Mouse (Mus musculus): Measurements from ENCODE around the gene Cep350.

Cep350 gene

DNA sequence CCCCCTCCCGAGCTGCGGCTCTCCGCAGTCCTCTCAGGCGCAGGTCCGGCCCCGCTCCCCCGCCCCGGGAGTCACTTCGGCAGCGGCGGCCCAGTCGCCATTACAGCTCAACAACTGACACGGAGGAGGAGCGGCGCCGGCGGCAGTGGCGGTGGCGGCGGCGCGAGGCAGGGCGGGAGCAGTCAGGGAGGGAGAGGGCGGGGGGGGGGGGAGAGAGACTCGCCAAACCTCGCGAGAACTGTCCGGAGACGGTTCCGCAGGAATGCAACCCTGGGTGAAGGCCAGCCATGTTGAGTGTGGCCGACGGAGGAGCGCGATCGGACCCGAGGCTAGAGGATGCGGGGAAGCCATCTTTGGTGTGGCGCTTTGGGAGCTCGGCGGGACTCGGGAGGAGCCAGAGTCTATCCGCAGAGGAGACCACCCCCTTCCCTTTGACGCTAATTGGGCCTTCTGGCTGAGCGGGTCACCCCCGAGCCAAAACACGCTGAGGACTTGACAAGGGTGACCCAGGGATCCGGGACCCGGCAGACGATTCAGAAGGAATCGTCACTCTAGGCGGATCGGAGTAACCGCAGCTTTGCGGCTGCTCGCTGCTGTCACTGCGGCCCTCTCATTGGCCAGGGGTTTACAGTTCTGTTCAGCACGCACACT lies at the start of gene Cep350:
Cep350 (minus strand) TSS at position 188 of the 651 bp plus-strand sequence.
- TF ChIP-seq GATA4 (IDR thresholded peaks at IDR 0.05; ENCODE audit: insufficient replicate concordance, low read length), result no peak

DNA sequence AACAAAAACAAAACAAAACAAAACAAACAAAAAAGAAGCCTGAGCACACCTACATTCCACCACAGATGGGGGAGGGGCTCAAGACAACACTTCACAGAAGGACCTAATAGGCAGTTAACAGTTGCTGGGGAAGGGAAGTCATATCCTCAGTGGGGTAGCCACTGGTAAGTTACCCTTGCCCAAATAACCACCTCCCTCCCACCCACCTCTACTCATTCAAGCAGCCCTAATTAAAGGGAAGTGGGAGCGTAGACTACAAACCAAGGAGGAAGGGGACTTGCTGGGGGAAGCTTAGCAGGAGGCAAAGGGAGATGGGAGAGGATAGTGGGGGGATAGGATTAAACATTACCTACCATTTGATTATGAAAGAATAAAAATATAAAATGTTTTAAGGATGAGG lies 47.3 kb upstream of the Cep350 start:
- TF ChIP-seq GATA4 (IDR thresholded peaks at IDR 0.05; ENCODE audit: insufficient replicate concordance, low read length), result no peak

DNA sequence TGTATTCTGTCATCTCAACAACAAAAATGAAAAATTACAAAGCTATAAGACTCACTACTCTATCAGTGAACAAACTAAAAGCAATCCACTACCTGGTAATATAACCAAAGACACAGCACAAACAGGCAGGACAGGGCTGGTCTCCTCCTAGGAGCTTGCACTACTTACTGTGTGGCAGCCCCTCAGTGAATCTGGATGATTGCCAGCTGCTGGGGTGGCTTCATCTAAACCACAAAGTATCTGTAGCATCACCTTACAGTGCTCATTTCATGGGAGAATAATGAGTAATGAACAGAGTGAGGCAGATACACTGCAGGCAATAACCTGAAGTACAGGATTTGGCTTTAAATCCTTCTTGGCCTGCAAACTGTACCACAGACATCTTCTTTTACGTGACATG lies 46.7 kb upstream of the Cep350 start:
- no peak for TF ChIP-seq GATA4 (IDR thresholded peaks at IDR 0.05; ENCODE audit: insufficient replicate concordance, low read length)

DNA sequence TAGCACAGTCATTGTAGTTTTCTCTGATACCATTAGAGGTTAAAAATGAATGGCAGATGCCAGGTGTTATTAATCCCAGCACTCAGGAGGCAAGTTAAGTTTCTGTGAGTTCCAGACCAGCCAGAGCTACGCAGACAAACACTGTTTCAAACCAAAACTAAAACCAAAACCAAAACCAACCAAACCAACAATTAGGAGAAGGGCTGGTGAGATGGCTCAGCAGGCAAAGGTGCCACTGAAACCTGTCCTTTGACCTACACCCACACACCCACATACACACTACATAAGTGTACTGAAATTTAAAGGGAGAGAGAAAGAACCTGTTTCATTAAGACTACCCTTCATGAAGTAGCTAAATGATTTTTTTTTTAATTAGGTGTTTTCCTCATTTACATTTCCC lies 35.9 kb upstream of the Cep350 start:
- TF ChIP-seq GATA4 (IDR thresholded peaks at IDR 0.05; ENCODE audit: insufficient replicate concordance, low read length), result no peak

DNA sequence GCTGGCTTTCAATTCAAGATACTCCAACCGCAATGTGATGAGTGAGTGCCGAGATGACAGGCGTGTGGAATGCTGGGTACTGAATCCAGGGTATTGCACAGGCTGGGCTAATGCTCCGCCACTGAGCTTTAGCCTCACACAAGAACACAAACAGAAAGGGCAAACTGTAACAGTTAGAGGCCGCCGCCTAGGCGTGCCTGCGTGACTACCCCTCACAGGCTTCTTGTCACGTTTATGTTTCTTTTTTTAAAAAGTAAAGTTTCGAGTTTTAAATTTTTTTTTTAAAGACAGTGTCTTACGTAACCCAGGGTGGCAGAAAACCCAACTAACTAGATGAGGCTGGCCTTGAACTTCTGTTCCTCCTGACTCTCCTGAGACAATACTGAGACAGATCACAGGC lies 32.9 kb upstream of the Cep350 start:
- TF ChIP-seq GATA4 (IDR thresholded peaks at IDR 0.05; ENCODE audit: insufficient replicate concordance, low read length), result no peak

DNA sequence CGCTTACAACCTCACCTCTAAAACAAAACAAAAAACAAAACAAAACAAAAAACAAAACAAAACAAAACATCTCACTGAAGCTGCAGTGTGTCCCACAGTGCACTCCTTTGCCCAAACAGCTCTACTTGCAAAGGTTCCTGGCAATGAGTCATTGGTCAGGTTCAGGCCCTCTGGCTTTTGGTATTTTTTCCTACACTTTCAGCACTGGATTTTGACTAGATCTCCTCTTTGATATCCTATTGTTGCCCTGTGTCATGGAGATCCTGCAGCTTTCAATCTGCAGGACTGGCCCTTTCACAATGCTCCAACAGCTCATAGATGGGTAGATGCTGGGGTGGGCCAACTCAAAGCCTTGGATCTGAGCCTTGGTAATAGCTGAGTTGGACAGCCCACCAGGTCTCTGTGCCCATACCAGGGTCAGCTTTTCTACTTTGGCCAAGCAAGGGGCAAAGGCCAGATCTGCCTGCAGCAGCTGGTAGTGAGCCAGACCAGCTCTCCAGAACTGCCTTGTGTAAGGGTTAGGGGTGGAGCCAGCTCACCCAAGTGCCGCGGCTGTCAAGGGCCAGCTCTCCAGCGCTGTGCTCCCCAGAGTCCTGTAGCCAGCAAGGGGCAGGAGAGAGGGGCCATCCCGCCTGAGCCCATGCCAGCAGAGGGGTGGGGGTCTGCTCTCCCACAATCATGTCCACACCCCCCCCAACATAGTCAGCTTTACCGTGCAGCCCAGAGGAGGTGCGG lies 30.3 kb upstream of the Cep350 start:
- TF ChIP-seq GATA4 (IDR thresholded peaks at IDR 0.05; ENCODE audit: insufficient replicate concordance, low read length), result no peak

DNA sequence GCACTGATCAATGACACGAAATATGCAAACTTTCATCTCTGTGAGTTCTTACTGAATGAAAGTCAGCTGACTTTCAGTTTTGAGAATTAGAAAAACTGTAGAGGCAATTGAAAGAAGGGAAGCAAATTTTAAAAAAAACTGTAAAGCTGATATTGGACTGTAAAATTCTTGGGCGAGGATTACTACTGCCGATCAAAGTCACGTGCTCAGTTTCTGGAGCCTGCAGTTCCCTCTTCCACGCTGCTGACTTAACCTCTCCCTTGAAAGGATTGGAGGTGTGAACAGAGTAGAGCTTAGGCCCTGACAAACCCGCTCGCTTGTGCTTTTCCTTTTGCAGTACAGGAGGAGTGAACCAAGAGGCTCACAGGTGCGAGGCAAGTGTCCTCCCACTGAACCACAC lies 29.3 kb upstream of the Cep350 start:
- no peak for TF ChIP-seq GATA4 (IDR thresholded peaks at IDR 0.05; ENCODE audit: insufficient replicate concordance, low read length)

DNA sequence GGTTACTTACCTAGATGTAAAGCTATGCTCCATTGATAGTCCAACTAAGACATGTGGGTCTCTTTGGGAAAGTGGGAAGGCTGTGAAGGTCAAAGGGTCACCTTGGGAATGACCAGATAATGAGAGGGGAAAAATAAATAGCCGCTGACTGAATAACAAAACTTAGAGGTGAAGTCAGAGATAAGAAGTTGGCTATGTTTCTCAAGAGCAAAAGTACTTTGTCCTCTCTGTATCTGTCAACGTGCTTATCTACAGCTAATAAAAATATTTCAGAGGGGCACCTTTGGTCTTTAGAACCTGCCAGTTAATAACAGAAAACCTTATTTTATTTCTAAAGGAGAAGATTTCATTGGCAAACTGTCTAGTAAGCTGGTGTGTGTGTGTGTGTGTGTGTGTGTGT lies 22.6 kb upstream of the Cep350 start:
- TF ChIP-seq GATA4 (IDR thresholded peaks at IDR 0.05; ENCODE audit: insufficient replicate concordance, low read length), result 0 out of 2 replicates have a peak, but pooled peaks have one; percentile 48

DNA sequence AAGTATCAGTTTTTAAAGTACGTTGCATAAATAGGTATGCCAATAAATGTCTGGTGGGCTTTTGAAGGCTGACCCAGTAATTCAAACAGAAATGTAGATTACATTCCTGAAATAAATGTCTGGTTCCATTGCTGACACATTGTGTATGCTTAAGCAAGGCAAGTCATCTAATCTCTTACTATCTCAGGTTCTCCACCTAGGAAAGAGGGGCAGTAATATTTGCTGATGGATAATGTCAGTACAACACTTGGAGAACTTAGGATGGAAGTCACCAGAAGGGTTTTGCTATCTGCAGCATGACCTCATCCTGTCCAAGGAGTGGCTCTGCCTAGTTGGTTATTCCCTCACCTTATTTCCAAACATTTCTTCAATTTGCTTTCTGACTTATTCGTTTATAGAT lies 21.5 kb upstream of the Cep350 start:
- TF ChIP-seq GATA4 (IDR thresholded peaks at IDR 0.05; ENCODE audit: insufficient replicate concordance, low read length), result no peak

DNA sequence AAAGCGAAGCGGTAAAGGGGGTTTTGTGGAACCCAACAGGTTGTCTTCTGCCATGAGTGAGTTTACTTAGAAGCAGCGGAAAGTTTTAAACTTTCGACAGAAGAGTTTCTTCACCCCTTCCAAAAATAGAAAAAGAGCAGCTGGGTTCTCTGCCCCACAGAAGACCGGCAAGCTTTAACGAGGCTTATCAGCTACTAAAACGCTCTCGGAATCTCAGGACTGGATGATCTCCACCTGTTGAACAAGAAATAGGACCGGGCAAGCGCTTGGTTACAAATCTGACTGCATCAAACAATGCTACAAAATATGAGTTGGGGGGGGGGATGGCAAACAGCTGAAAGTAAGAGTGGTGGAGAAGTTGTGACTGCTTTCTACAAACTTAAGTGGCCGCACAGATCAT lies 17.3 kb upstream of the Cep350 start:
- TF ChIP-seq GATA4 (IDR thresholded peaks at IDR 0.05; ENCODE audit: insufficient replicate concordance, low read length), result no peak

DNA sequence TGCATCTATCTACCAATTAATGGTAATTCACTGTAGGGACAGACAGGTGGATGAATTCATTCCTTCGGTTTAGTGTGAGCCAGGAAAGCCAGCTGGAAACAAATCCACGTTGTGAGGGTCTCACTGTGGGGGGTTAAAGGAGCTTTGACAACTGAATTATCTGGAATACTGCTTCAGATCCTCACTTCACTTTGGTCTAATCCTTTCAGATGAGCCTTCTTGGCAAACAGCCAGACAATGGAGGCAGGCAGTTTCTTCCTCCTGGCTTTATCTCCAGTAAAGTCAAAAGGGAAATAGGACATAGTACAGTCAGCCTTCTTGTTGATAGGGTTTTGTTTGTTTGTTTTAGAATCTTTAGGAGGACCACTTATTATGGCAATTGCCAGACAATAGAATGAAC lies 16.3 kb upstream of the Cep350 start:
- no peak for TF ChIP-seq GATA4 (IDR thresholded peaks at IDR 0.05; ENCODE audit: insufficient replicate concordance, low read length)

DNA sequence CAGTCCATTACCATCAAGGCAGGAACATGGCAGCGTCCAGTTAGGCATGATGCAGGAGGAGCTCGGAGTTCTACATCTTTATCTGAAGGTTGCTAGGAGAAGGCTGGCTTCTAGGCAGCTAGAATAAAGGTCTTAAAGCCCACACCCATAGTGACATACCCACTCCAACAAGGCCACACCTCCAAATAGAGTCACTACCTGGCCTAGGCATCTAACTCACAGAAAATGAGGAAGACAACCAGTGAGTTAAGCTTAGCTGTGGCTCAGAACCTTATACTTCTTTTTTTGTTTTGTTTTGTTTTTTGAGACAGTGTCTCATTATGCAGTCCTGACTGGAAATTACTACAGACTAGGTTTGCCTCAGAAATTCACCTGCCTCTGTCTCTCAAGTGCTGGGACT lies 14.6 kb upstream of the Cep350 start:
- TF ChIP-seq GATA4 (IDR thresholded peaks at IDR 0.05; ENCODE audit: insufficient replicate concordance, low read length), result no peak

DNA sequence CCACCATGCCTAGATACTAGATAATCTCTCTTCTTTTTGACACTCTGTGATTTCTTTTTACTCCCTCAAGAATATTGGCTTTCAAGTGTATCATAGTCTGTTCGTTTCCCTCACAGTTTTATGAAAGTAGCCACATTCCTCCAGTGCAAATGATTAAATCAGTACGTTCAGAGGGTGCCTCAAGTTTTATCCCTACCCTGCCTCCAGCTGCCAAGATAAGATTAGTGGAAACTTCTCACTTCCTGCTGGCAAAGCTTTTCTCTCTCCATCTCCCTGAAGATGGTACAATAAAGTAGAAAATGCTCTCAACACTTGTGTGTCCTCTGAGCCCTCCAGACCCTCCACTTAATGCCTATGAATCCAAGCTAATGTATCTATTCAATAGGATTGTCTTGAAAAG lies 1.9 kb upstream of the Cep350 start:
- no peak for TF ChIP-seq GATA4 (IDR thresholded peaks at IDR 0.05; ENCODE audit: insufficient replicate concordance, low read length)

DNA sequence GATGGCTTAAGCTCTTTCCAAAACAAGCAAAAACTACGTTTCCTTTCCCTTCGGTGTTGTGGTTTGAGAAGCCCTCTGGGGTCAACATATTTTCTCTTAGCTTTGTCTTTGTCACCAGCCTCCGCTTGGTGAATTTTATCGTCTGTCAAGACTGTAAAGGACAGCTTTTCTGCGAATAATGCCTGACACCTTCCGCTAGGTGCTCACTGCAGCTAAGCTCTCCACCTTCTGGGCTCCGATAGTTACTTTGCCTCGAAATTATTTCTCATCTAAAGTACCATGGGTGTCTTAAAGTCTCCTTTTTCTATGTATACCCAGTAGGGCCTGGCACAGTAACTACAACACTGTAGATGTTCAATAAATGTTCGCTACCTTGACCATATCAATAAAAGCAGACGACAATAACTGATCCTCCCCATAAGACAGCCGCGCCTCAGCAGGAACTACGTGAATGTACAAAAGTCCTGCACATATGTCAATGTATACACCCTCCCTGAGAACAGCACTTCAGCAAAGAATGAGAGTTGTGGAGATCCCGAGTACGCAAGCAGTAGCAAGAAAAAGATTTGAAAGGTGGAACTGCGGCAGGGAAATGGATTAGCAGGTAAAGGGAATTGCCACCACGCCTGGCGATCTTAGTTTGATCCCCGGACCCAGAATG lies 794 bp upstream of the Cep350 start:
- no peak for TF ChIP-seq GATA4 (IDR thresholded peaks at IDR 0.05; ENCODE audit: insufficient replicate concordance, low read length)

DNA sequence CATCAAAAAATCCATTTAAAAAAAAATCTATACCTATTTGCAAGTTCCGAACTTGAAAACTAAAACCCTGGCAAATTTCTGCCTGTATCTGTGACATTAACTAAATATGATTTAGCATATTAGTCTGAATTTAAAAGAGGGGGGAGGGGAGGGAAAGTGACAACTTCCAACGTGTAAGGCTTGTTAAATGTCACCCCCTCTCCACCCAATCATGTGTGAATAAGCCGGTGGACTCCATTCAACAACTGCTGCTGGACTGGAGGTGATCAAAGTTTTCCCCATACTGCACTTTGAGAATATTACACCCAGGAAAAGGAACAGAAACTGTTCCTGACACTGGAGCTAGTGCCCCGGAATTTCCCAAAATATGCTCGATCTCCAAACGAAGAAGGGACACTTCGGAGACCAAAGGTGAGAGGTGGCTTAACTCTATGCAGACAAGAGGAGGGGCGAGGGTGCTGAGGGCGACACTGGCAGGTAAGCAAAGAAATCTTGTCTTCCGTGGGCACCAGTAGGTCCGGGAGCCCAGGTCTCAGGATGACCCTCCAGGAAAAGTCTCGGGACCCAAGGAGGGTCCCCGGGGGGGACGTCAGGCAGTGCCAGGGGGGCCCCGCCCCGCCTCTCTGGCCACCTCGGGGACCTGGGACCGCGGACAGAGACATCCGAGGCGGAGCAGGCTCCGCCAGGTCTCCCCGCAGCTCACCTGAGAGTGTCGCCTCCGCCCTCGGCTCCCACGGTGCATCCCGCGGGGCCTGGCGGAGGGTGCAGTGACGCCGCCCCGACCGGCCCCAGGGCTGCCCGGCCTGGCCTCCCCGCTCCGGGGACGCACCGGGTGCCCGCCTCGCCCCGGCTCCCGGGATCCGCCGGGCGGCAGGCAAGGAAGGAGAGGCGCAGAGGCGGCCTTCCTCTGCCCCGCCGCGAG lies 648 bp downstream of the Cep350 start:
- TF ChIP-seq GATA4 (IDR thresholded peaks at IDR 0.05; ENCODE audit: insufficient replicate concordance, low read length), result no peak
